Mouse (Mus musculus) adrenal gland, postnatal 36 days (tissue): Measurements from ENCODE around the gene Mrpl41. TPM values are rescaled to one million over a fixed set of nuclear protein-coding genes. Genes with fewer than 3 reads are reported as not detected.

Experiments
- DNase-seq, 2 experiments: peaks; one replicate each; pipeline ENCODE4 v3.0.0; 2021; ENCODE audit warnings: mixed read lengths in 1 of 2
- microRNA-seq: library from miRNA; unstranded; fragments of <30 nt; microRNA quantifications from one replicate; pipeline ENCODE4 v1.2.0, GENCODE M21; 2021
- total RNA-seq, 2 experiments: library from RNA; stranded (reverse); gene quantifications; 2 replicates each; pipeline ENCODE4 v1.2.3; 2021

Gene Mrpl41
- total RNA-seq, 2 experiments from 2014 or later = 90.9 to 115 TPM

- peak; percentile 95 for DNase-seq
Observed at GRCm38 (mm10) chr2:24935057-24935796, 39.7 kb downstream of the Mrpl41 start, which contains the start of gene Arrdc1. TSS of gene Arrdc1 (minus strand) at chr2:24935252.

- no peak for DNase-seq
Observed at GRCm38 (mm10) chr2:24934441-24934963, 40.4 kb downstream of the Mrpl41 start.

GRCm38 (mm10) chr2:24929593-24929992, 45.3 kb downstream of the Mrpl41 start:
- DNase-seq = no peak

- DNase-seq = no peak
Observed at GRCm38 (mm10) chr2:24929119-24929518, 45.8 kb downstream of the Mrpl41 start.

GRCm38 (mm10) chr2:24927810-24928479, 47.0 kb downstream of the Mrpl41 start:
- peak in 1 of 2 experiments; percentile 16 for DNase-seq

- no peak for DNase-seq
Observed at GRCm38 (mm10) chr2:24926965-24927358, 47.9 kb downstream of the Mrpl41 start.

GRCm38 (mm10) chr2:24926345-24926964, 48.4 kb downstream of the Mrpl41 start:
- no peak for DNase-seq

GRCm38 (mm10) chr2:24925284-24925683, 49.6 kb downstream of the Mrpl41 start:
- DNase-seq = no peak

Small RNAs within 50 kb of the gene (microRNA-seq; reads per million reads assigned to microRNA genes)
- gene Gm22875 = not detected

Other genes with a start within 250 kb of the Mrpl41 start
- gene Cacna1b, start 211.9 kb downstream of the Mrpl41 start, total RNA-seq = 1 to 10 TPM; 1.3 to 1.9 TPM
- gene Ehmt1, start 55.5 kb downstream of the Mrpl41 start, total RNA-seq = 10 to 100 TPM; 52.8 to 57.7 TPM
- 10 to 100 TPM in 1 of 2 experiments, 1 to 10 TPM in 1; 9.7 to 15.0 TPM for gene Arrdc1, start 39.8 kb downstream of the Mrpl41 start, total RNA-seq
- 10 to 100 TPM; 25.2 to 29.5 TPM for gene Zmynd19, start 25.3 kb downstream of the Mrpl41 start, total RNA-seq
- gene Dph7, start 12.7 kb downstream of the Mrpl41 start, total RNA-seq = 10 to 100 TPM in 1 of 2 experiments, 1 to 10 TPM in 1; 4.6 to 13.2 TPM
- gene Pnpla7, start 935 bp upstream of the Mrpl41 start, total RNA-seq = 10 to 100 TPM; 38.5 to 66.3 TPM
- 10 to 100 TPM; 32.8 to 56.4 TPM for gene Nsmf, start 79.3 kb upstream of the Mrpl41 start, total RNA-seq
- not detected for gene Entpd8, start 105.2 kb upstream of the Mrpl41 start, total RNA-seq
- not detected for gene Noxa1, start 120.1 kb upstream of the Mrpl41 start, total RNA-seq
- 1 to 10 TPM; 2.1 to 2.3 TPM for gene Nrarp, start 205.7 kb upstream of the Mrpl41 start, total RNA-seq
- gene Tor4a, start 221.8 kb upstream of the Mrpl41 start, total RNA-seq = 10 to 100 TPM; 14.0 to 24.8 TPM
- gene Nelfb, start 236.4 kb upstream of the Mrpl41 start, total RNA-seq = 10 to 100 TPM; 54.8 to 57.2 TPM
- not detected for gene Stpg3, start 239.5 kb upstream of the Mrpl41 start, total RNA-seq
- not detected for gene Fam166a, start 243.6 kb upstream of the Mrpl41 start, total RNA-seq
- 100 to 1,000 TPM; 291 to 296 TPM for gene Tubb4b, start 249.6 kb upstream of the Mrpl41 start, total RNA-seq